Mouse (Mus musculus) erythroblast, embryonic 14.5 days (primary cell): ENCODE results near the gene G6pc3. TPM values are rescaled to one million over a fixed set of nuclear protein-coding genes. Genes with fewer than 3 reads are reported as not detected.

Experiments used
- H3K27me3 ChIP-seq: 2 replicates; pipeline ENCODE4 v1.6.1; 2012; ENCODE audit warnings: inconsistent platforms; ENCODE audit not compliant: control insufficient read depth
- H3K36me3 ChIP-seq: 2 replicates; pipeline ENCODE4 v1.6.1; 2012; ENCODE audit warnings: mild to moderate bottlenecking, inconsistent platforms; ENCODE audit not compliant: control insufficient read depth
- H3K4me1 ChIP-seq: 2 replicates; pipeline ENCODE4 v1.6.1; 2012; ENCODE audit warnings: inconsistent platforms; ENCODE audit not compliant: control insufficient read depth
- H3K4me3 ChIP-seq: replicated peaks from 2 replicates; pipeline ENCODE3; 2012; ENCODE audit warnings: moderate library complexity, mild to moderate bottlenecking, inconsistent platforms
- H3K9me3 ChIP-seq: 2 replicates; pipeline ENCODE4 v1.6.1; 2012; ENCODE audit warnings: low read length, inconsistent platforms, mixed read lengths; ENCODE audit not compliant: control insufficient read depth
- GATA1 ChIP-seq: IDR thresholded peaks from 2 replicates; pipeline ENCODE4 v1.6.1; 2012; ENCODE audit warnings: low read length, inconsistent platforms, mixed read lengths
- TAL1 ChIP-seq: IDR thresholded peaks from 3 replicates; pipeline ENCODE4 v1.6.1; 2012; ENCODE audit warnings: low read length, inconsistent platforms, mixed read lengths
- polyA plus RNA-seq: library from polyadenylated mRNA; stranded (reverse); fragments of >175 nt; gene quantifications from 2 replicates; pipeline ENCODE4 v1.2.3, GENCODE M21; 2012

G6pc3 gene
- polyA plus RNA-seq, 1 experiment: 0.50 TPM

DNA sequence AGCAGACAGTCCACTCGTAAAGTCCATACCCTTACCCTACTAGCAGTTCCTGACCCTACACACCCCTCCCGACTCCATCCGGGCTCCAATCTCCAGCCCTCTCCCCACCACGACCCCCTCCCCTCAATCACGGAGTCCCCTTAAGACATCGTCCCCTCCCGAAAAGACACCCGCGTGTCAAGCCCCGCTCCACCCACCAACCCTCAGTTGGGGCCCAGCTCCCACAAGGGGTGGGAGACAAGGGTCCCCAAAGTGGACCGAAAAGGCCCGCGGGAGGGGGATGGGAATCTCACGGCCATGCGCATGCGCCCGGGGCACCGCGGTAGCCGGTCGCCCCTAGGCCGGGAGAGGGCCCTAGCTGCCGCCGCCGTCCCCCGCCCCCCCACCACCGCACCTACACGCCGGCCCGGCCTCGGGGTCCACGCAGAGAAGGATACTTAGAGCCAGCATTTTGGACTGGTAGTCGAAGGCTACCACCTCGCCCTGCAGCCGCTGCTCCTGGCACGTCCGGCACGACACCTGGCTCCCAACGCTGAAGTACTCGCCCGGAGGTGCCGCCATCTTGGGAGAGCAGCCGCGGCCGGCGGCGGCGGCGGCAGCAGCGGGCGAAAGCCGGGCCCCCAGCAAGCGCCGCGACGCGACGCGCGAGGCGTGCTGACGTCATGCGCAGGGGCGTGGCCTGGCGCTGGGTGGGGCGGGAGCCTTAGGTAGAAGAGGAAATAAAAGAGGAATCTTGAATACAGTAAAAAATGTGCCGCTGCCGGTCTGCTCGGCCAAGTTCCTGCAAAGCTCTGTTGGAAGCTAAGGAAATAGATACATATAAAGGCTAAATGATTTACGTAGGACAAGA is 4.5 kb upstream of the G6pc3 start, which contains the start of gene Lsm12:
TSS of gene Lsm12 (minus strand) at position 651 of the 850 bp plus-strand sequence.
- TF ChIP-seq TAL1 (no peak), GATA1 (no peak)

DNA sequence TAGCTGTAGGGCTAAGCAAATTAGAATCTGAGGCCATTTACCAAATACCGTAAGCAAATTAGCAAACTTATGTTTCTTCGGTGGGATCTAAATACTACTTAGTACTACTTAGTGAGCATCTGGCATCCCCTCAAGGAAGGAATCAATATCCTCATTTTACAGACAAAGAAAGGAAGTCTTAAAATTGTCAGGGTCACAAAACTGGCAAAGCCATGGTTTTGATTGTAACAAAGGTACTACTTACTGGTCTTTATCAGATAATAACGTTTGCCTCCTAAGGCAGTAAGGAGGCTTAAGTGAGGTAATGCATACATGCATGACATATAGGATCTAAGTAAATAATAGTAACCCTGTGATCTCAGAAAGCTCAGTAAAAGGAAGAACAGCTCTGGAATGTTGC is 3.7 kb upstream of the G6pc3 start:
- H3K36me3 ChIP-seq: peaks cover 27% of the 10 kb centered on the region
- no peaks in the 10 kb centered on the region for H3K9me3 ChIP-seq
- no peaks in the 10 kb centered on the region for H3K27me3 ChIP-seq
- peaks cover 53% of the 10 kb centered on the region for H3K4me1 ChIP-seq
- peak overlapping the region; percentile 97 for H3K4me3 ChIP-seq
- TF ChIP-seq GATA1 (no peak), TAL1 (no peak)

More for the DNA sequence above, 4.5 kb upstream of the G6pc3 start, which contains the start of gene Lsm12:
- Histone ChIP-seq H3K36me3 (peaks cover 35% of the 10 kb centered on the region), H3K4me3 (peak within 1 kb of the TSS; percentile 97), H3K4me1 (peaks cover 46% of the 10 kb centered on the region), H3K27me3 (no peaks in the 10 kb centered on the region), H3K9me3 (no peaks in the 10 kb centered on the region)

DNA sequence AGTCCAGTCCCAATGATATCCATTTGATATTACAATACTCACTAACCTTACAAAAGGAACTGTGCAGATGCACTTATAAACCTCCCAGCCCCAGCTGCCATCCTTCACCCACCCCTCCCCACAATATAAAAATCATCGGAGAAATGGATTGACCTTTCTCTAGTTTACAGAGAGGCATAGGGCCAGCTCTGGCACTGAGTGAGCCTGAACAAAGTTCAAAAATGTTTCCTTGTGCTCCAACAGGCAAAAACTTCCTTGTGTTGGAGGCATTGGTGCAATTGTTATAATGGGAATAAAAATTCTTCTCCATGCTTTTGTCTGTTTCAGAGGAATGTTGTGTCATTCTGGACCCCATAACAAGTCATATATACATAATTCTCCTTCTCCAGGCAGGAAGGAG is 3.2 kb upstream of the G6pc3 start:
- H3K9me3 ChIP-seq: no peaks in the 10 kb centered on the region
- H3K4me1 ChIP-seq: peaks cover 58% of the 10 kb centered on the region
- TF ChIP-seq TAL1 (no peak), GATA1 (no peak)
- H3K4me3 ChIP-seq: no peak overlapping the region
- H3K27me3 ChIP-seq: no peaks in the 10 kb centered on the region
- H3K36me3 ChIP-seq: peaks cover 21% of the 10 kb centered on the region

DNA sequence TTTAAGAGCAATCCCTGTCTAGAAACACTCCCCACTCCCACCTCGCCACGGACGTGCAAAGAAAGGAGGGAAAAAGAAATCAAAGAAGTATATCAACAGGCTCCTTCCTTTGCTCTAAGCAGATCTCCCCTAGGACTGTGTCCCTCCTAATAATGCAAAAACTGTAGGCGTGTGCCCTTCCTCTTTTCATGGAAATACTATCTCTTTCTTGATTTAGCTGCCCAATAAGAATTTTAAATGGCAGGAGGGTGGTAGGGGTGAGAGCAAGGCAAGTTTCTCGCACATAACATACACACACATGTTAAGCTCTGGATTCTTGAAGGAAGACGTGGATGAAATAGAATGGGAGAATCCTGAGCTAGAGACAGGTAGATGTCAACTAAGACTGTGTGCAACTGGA is 440 bp upstream of the G6pc3 start:
- H3K36me3 ChIP-seq: peaks cover 6% of the 10 kb centered on the region
- H3K27me3 ChIP-seq: no peaks in the 10 kb centered on the region
- peaks cover 44% of the 10 kb centered on the region for H3K4me1 ChIP-seq
- H3K4me3 ChIP-seq: peak overlapping the region; percentile 66
- TF ChIP-seq TAL1 (no peak), GATA1 (no peak)
- no peaks in the 10 kb centered on the region for H3K9me3 ChIP-seq

DNA sequence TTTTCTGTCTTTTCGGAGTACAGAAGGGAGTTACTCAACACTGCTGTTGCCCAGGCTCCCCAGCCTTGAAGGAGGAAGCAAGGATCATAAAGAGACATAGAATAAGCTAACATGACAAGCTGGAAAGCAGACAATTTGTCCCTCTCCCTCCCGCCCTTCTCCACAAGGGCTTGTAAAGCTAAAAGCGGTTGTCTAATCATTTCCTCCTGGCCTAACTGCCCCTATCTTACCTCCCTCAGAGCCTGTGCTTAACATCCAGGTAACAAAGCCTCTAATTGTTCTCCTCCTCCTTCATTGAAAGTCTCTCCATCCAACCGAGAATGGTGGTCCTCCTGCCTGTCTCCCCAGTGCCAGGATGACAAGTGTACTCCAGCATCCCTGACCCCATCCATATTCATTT is 1.4 kb downstream of the G6pc3 start:
- Histone ChIP-seq H3K36me3 (peaks cover 17% of the 10 kb centered on the region), H3K27me3 (no peaks in the 10 kb centered on the region), H3K9me3 (no peaks in the 10 kb centered on the region), H3K4me3 (no peak overlapping the region), H3K4me1 (peaks cover 33% of the 10 kb centered on the region)
- TF ChIP-seq GATA1: no peak
- TF ChIP-seq TAL1: no peak

DNA sequence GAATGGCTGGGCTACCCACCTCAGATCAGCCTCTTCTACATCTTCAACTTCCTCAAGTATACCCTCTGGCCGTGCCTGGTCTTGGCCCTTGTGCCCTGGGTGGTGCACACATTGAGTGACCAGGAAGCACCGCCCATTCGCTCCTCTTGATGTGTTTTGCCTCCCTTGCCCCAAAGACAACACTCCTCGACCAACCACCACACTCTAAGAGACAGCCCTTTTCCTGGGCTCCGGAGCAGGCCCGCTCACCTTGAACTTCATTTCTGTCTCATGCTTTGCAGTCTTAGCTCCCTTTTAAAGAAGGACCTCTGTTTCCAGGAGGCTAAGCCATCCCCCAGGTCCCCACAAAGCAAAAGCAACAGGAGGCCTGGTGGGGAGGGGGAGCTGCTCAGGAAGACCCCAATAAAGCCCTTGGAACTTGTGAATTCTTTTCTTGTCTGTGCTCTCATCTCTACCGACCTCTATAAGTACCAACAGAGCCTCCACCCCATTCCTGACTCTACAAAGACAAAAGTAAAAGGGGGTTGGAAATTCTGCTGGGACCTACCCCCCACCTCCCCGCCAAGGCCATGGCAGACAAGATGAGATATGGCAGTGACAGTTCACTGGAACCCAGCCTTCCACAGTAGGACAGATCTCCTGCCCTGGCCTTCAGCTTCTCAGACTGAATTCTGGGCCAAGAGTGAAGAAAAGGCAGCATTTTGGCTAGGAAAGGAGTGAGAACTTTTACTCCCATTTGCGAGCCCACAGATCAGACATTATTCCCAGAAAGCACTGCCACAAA is 4.4 kb downstream of the G6pc3 start:
- TF ChIP-seq GATA1 (no peak), TAL1 (no peak)
- Histone ChIP-seq H3K27me3 (no peaks in the 10 kb centered on the region), H3K4me3 (no peak overlapping the region), H3K36me3 (peaks cover 41% of the 10 kb centered on the region), H3K4me1 (peaks cover 33% of the 10 kb centered on the region), H3K9me3 (no peaks in the 10 kb centered on the region)

DNA sequence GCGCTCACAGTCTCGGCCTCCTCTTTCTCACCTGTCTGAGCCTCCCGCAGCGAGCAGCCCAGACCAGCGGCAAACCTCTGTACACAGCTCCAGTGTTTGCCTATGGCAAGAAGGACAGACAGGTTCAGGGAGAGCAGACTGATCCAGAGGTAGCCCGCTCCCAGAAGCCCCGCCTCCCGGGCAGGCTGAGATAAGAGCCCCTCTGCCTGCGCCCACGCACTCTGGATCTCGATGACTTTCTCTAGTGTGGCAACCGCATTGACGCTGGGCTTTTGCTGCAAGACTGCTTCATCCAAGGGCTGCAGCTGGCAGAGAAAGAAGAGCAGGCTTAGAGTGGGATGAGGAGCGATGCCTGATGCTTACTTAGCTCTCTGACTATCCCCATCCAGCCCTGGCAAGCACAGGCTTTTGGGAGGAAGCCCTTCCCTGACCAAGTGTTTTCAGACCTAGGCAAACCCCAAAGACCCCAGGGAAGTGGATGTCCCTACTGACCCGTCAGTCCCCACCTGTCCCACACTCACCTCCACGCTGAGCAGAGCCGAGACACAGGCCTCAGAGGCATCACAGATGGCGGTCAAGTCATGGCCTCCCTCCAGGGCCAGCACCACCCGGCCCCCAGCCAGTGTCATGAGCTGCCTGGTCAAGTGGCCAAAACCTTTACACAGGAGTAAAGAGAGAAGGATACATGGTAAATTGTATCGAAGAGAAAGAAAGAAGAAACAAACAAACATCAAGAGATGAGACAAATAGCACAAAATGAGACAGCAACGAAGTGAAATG is 6.8 kb downstream of the G6pc3 start:
- Histone ChIP-seq H3K9me3 (no peaks in the 10 kb centered on the region), H3K4me3 (no peak overlapping the region), H3K4me1 (peaks cover 10% of the 10 kb centered on the region), H3K36me3 (peaks cover 62% of the 10 kb centered on the region), H3K27me3 (no peaks in the 10 kb centered on the region)
- no peak for TF ChIP-seq GATA1
- no peak for TF ChIP-seq TAL1

DNA sequence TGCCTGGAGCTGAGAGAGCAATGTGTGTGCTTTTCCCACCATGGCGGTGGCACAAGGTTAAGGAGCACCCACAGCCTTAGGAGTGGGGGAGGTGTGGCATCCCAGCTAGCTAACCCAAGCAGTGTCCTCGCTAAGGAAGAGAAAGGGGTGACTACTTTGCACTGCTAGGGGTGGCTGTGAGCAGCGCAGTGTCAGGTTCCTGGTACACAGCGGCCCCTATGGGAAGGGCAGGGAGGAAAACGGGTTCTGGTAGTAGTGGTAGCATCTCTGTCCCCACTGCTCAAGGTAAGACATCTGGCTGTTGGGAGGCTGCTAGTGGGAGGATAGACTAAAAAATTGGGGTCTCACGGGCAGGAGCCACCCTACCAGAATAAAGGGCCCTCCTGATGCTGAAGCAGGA is 8.8 kb downstream of the G6pc3 start:
- H3K36me3 ChIP-seq: peaks cover 72% of the 10 kb centered on the region
- TF ChIP-seq TAL1 (no peak), GATA1 (no peak)
- H3K27me3 ChIP-seq: no peaks in the 10 kb centered on the region
- no peaks in the 10 kb centered on the region for H3K9me3 ChIP-seq
- no peak overlapping the region for H3K4me3 ChIP-seq
- peaks cover 7% of the 10 kb centered on the region for H3K4me1 ChIP-seq

DNA sequence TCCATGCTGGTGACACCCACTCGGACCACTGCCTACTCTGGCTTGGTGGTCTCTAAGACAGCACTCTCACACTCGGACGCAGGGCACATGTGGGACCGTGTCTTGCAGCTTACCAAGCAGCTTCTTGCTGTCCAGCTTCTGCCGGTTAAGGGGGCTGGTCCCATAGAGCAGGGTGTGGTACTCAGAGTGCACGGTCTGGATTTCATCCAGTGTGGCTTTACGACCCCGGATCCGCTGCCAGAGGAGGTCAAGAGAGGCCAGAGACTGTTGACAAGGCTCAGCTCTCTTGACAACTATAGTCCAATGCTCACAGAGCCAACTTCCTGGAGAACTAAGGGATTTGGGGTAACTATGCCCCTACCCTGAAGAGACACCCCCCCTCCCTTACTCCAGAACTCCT is 10.4 kb downstream of the G6pc3 start:
- TF ChIP-seq GATA1: no peak
- no peak for TF ChIP-seq TAL1
- no peak overlapping the region for H3K4me3 ChIP-seq
- H3K27me3 ChIP-seq: no peaks in the 10 kb centered on the region
- peaks cover 10% of the 10 kb centered on the region for H3K4me1 ChIP-seq
- no peaks in the 10 kb centered on the region for H3K9me3 ChIP-seq
- H3K36me3 ChIP-seq: peaks cover 74% of the 10 kb centered on the region
